Mouse (Mus musculus) central nervous system, embryonic 14 days (tissue): ENCODE results near the gene Aadacl2. TPM values are rescaled to one million over a fixed set of nuclear protein-coding genes. Genes with fewer than 3 reads are reported as not detected.

Experiments
- polyA plus RNA-seq: library from polyadenylated mRNA; depleted of rRNA; stranded (reverse); fragments of >200 nt; gene quantifications from 2 replicates; pipeline ENCODE4 v1.2.3, GENCODE M21; 2012; rRNA removed

Gene Aadacl2
- polyA plus RNA-seq: 0.11 TPM in 1 of 2 replicates, not detected in the other

GRCm38 (mm10) chr3:60006443-60006842, at the start of gene Aadacl2:
Gene Aadacl2, plus strand, starts transcription at chr3:60006743.

GRCm38 (mm10) chr3:60025417-60025816, 18.9 kb downstream of the Aadacl2 start, which contains the start of gene Aadac:
Gene Aadac, plus strand, starts transcription at chr3:60025717.

Other genes with a start within 250 kb of the Aadacl2 start
- gene Gm8298, start 145.7 kb upstream of the Aadacl2 start, polyA plus RNA-seq: not detected in 2 replicates
- gene C130079G13Rik, start 81.5 kb upstream of the Aadacl2 start, polyA plus RNA-seq: 0.03 TPM in 1 of 2 replicates, not detected in the other
- 0.20 TPM in 1 of 2 replicates, not detected in the other for gene Aadac, start 19.0 kb downstream of the Aadacl2 start, polyA plus RNA-seq
- 0.02 and 0.10 TPM in 2 replicates for gene Sucnr1, start 75.1 kb downstream of the Aadacl2 start, polyA plus RNA-seq